Mouse (Mus musculus) frontal cortex, postnatal 36 days (tissue): ENCODE data around the gene Olfr609.
"Not testable (repeated sequence)": the region's sequence is repeated elsewhere in the genome, so short reads cannot be mapped to it uniquely, and the experiment has no call there.

Source experiments
- DNase-seq, 2 experiments: peaks; one replicate each; pipeline ENCODE4 v3.0.0; 2022; ENCODE audit warnings: low spot score in 2 of 2

Olfr609 gene

GRCm38 (mm10) chr7:103497962-103498361 is at the start of gene Olfr609:
Olfr609 (minus strand) TSS chr7:103498062.
- DNase-seq: no peak

GRCm38 (mm10) chr7:103542617-103543016 is 44.8 kb upstream of the Olfr609 start, which contains the start of gene Olfr612:
Olfr612 (minus strand) TSS chr7:103542717.
- DNase-seq: not testable (repeated sequence)

- DNase-seq: not testable (repeated sequence)
Measured at GRCm38 (mm10) chr7:103520746-103521145, 22.9 kb upstream of the Olfr609 start, which contains the start of gene Olfr611. Olfr611 (minus strand) TSS chr7:103520846.

- DNase-seq: no peak
Measured at GRCm38 (mm10) chr7:103512022-103512421, 14.2 kb upstream of the Olfr609 start, which contains the start of gene Olfr610. Olfr610 (minus strand) TSS chr7:103512122.

GRCm38 (mm10) chr7:103477106-103477505 is 20.8 kb downstream of the Olfr609 start:
- DNase-seq: not testable (repeated sequence)

- no peak for DNase-seq
Measured at GRCm38 (mm10) chr7:103469577-103469976, 28.3 kb downstream of the Olfr609 start, which contains the start of gene Olfr608. Olfr608 (plus strand) TSS chr7:103469877.

- DNase-seq: no peak
Measured at GRCm38 (mm10) chr7:103460590-103460989, 37.3 kb downstream of the Olfr609 start.

- DNase-seq: no peak
Measured at GRCm38 (mm10) chr7:103448746-103449145, 49.1 kb downstream of the Olfr609 start, which contains the start of gene Olfr606. Olfr606 (plus strand) TSS chr7:103449046.

GRCm38 (mm10) chr7:103445339-103445738 is 52.5 kb downstream of the Olfr609 start, which contains the start of gene Olfr605:
Olfr605 (minus strand) TSS chr7:103445439.
- no peak for DNase-seq
